ENCODE assay signal across 9 mouse cellular contexts in the genomic region with DNA sequence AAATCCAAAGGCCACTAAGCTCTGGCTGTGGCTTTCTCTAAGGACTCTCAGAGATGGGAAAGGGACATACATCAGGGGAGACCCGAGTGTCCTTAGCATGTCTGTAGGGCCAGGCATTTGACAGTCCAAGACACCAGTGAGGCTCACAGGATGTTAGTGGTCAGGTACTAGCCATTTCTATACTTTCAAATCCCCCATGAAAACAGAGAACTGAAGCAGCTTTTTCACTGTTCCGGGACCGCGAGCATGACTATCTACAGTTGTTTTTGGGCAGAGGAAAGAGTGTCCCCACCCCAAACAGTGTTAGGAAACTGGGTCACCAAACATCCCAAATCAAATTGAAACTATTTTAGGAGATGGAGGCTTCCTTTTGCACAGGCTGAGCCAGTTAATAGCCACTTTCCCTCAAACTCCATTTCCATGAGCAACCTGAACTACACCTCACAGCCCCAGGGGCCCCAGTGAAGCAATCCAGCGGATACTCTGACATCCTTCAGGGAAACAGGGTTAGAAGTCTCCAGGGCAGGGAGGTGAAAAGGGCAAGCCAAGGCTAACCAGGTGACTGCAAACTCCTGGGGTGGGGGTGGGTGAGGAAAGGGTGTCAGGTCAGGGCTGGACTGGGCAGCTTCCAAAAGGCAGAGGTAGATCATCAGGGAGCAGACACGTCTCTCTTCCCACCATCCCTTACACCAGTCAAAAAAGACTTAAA. TPM values are rescaled to one million over a fixed set of nuclear protein-coding genes. Genes with fewer than 3 reads are reported as not detected.
DNase-seq lines count a peak whose midpoint lies in the region; ATAC-seq and TF ChIP-seq lines count a peak whose summit lies in the region.
"Had no signal": no experiment of that assay in that cellular context is flagged by ENCODE, and none has a peak within 500 bp of the region (broad histone marks: within the 10 kb centered on the region; RNA-seq: fewer than 3 reads in every experiment).

No protein-coding gene starts in this region.

- ATAC-seq in frontal cortex, adult (ENCODE audit: low TSS enrichment) = 0 out of 2 replicates have a peak, but pooled peaks have one; percentile 24
- no peak for ATAC-seq in heart, embryonic 14.5 days (ENCODE audit: insufficient number of reproducible peaks, insufficient read depth, low FRiP score, low read depth)
- no peak for ATAC-seq in liver, postnatal 0 days

- H3K79me2 ChIP-seq in C2C12 (ENCODE audit: control insufficient read depth, insufficient read depth) = peaks cover 40% of the 10 kb centered on the region

- H3K4me3 ChIP-seq in C2C12 (ENCODE audit: insufficient read depth, poor library complexity, severe bottlenecking) = peak overlapping the region; percentile 60
- H3K4me3 ChIP-seq in heart, embryonic 14.5 days (ENCODE audit: control insufficient read depth in 1 of 2, insufficient read depth in 1 of 2, low read depth in 1 of 2, low read length in 2 of 2) = peak overlapping the region; percentile 58 to 62
- H3K4me3 ChIP-seq in liver, postnatal 0 days (ENCODE audit: low read depth, low read length) = peak overlapping the region; percentile 94

- peaks cover 7% of the 10 kb centered on the region for H3K36me3 ChIP-seq in C2C12 (ENCODE audit: control insufficient read depth, insufficient read depth)
- peaks cover 16% of the 10 kb centered on the region for H3K36me3 ChIP-seq in heart, embryonic 14.5 days (ENCODE audit: control insufficient read depth, insufficient read depth, low read length)
- H3K36me3 ChIP-seq in liver, postnatal 0 days (replicated peaks; ENCODE audit: insufficient read depth, low read length) = peaks cover 4% of the 10 kb centered on the region; the same call in 1 of the 2 replicates

- DNase-seq in frontal cortex, postnatal 14 days (ENCODE audit: low spot score in 2 of 2) = no peak
- DNase-seq in liver, postnatal 0 days = no peak
- no peak for DNase-seq in layer of hippocampus, postnatal 36 days
- DNase-seq in layer of hippocampus, adult 9-11 months = no peak
- no peak for DNase-seq in embryo, embryonic 11 days

- WGBS in heart, embryonic 14.5 days = 62% methylated on average over 6 of the region's 6 CpGs
- 51% methylated on average over 6 of the region's 6 CpGs for WGBS in liver, postnatal 0 days (ENCODE audit: insufficient replicate concordance)

- H3ac ChIP-seq in C2C12 (ENCODE audit: control insufficient read depth, insufficient read length, low read depth) = peak overlapping the region; percentile 37

- H3K4me2 ChIP-seq in heart, embryonic 14.5 days (ENCODE audit: low read length) = peak overlapping the region; percentile 89
- peak overlapping the region; percentile 100 for H3K4me2 ChIP-seq in liver, postnatal 0 days (ENCODE audit: low read depth, low read length)

- no peaks in the 10 kb centered on the region for H3K27me3 ChIP-seq in C2C12 (ENCODE audit: control insufficient read depth, insufficient read depth, insufficient read length)
- no peaks in the 10 kb centered on the region for H3K27me3 ChIP-seq in heart, embryonic 14.5 days (ENCODE audit: control insufficient read depth, insufficient read depth, low read length)
- no peaks in the 10 kb centered on the region for H3K27me3 ChIP-seq in liver, postnatal 0 days (ENCODE audit: insufficient read depth, low read length)

- H3K9ac ChIP-seq in heart, embryonic 14.5 days (ENCODE audit: low read length) = peak overlapping the region; percentile 80
- H3K9ac ChIP-seq in liver, postnatal 0 days (replicated peaks) = peak overlapping the region; percentile 79; the same call in 1 of the 2 replicates

- H3K27ac ChIP-seq in heart, embryonic 14.5 days (replicated peaks in 1 of 2; ENCODE audit: control insufficient read depth in 1 of 2, insufficient read depth in 1 of 2, low read depth in 2 of 2, low read length in 2 of 2) = no peak overlapping the region
- no peak overlapping the region for H3K27ac ChIP-seq in liver, postnatal 0 days (ENCODE audit: low read depth)

- TF ChIP-seq EP300 in liver, postnatal 0 days (IDR thresholded peaks at IDR 0.05; ENCODE audit: low read depth) = no peak

- peaks cover 7 to 17% of the 10 kb centered on the region in 2 experiments for H3K4me1 ChIP-seq in heart, embryonic 14.5 days (ENCODE audit: control insufficient read depth in 2 of 2, insufficient read depth in 2 of 2, low read length in 2 of 2)
- H3K4me1 ChIP-seq in liver, postnatal 0 days (ENCODE audit: insufficient read depth) = peaks cover 17% of the 10 kb centered on the region

- no peaks in the 10 kb centered on the region for H3K9me3 ChIP-seq in heart, embryonic 14.5 days (ENCODE audit: control insufficient read depth, low read length)
- H3K9me3 ChIP-seq in liver, postnatal 0 days (ENCODE audit: low read length) = no peaks in the 10 kb centered on the region

- no peak for TF ChIP-seq CTCF in C2C12 (IDR thresholded peaks at IDR 0.05; ENCODE audit: control insufficient read depth, insufficient read depth, insufficient read length)
- no peak for TF ChIP-seq CTCF in liver, postnatal 0 days (IDR thresholded peaks at IDR 0.05; ENCODE audit: low read depth)

- H3K79me3 ChIP-seq in C2C12 (ENCODE audit: low read depth) = peaks cover 9% of the 10 kb centered on the region

TF ChIP-seq in C2C12, 6 proteins besides CTCF, POLR2A, EP300 and RAD21:
- TF ChIP-seq CEBPB (IDR thresholded peaks at IDR 0.05; ENCODE audit: low read depth) = no peak
- no peak for TF ChIP-seq MYOG (IDR thresholded peaks at IDR 0.05; ENCODE audit: control insufficient read depth, extremely low read depth, insufficient read length)
- TF ChIP-seq USF1 (IDR thresholded peaks at IDR 0.05; ENCODE audit: low read depth) = no peak

RNA-seq across cellular contexts. Expression of gene Unc119b, which starts 1.3 kb away (rescaled TPM):
- 39.0 TPM for polyA plus RNA-seq in C2C12 (2012; fragmentation: generic; extraction: Trizol)
- 17.5 and 20.5 TPM in 2 replicates for polyA plus RNA-seq in heart, embryonic 14.5 days (2014; fragmentation: Nextera tagmentation; extraction: Ambion mirVana)
- 6.9 and 8.0 TPM in 2 replicates for polyA plus RNA-seq in liver, postnatal 0 days (2015; fragmentation: Nextera tagmentation; extraction: Ambion mirVana)
- 10 to 100 TPM; 31.5 TPM for total RNA-seq in layer of hippocampus, postnatal 36 days (2021)

RNA-seq across cellular contexts. Expression of gene Acads, which starts 14.4 kb away (rescaled TPM):
- polyA plus RNA-seq in C2C12 (2012; fragmentation: generic; extraction: Trizol) = 56.9 TPM
- 58.9 and 89.5 TPM in 2 replicates for polyA plus RNA-seq in heart, embryonic 14.5 days (2014; fragmentation: Nextera tagmentation; extraction: Ambion mirVana)
- 87.9 and 93.4 TPM in 2 replicates for polyA plus RNA-seq in liver, postnatal 0 days (2015; fragmentation: Nextera tagmentation; extraction: Ambion mirVana)
- 10 to 100 TPM in 1 of 2 experiments, 1 to 10 TPM in 1; 8.8 to 10.3 TPM for total RNA-seq in layer of hippocampus, postnatal 36 days (2021)

RNA-seq across cellular contexts. Expression of gene Mlec, which starts 24.5 kb away (rescaled TPM):
- 120 TPM for polyA plus RNA-seq in C2C12 (2012; fragmentation: generic; extraction: Trizol)
- polyA plus RNA-seq in heart, embryonic 14.5 days (2014; fragmentation: Nextera tagmentation; extraction: Ambion mirVana) = 53.6 and 57.8 TPM in 2 replicates
- 8.2 and 10.1 TPM in 2 replicates for polyA plus RNA-seq in liver, postnatal 0 days (2015; fragmentation: Nextera tagmentation; extraction: Ambion mirVana)
- 10 to 100 TPM; 92.7 to 96.4 TPM for total RNA-seq in layer of hippocampus, postnatal 36 days (2021)

RNA-seq across cellular contexts. Expression of gene Gm10401, which starts 35.4 kb away (rescaled TPM):
- 6.5 TPM for polyA plus RNA-seq in C2C12 (2012; fragmentation: generic; extraction: Trizol)
- 20.6 and 31.5 TPM in 2 replicates for polyA plus RNA-seq in heart, embryonic 14.5 days (2014; fragmentation: Nextera tagmentation; extraction: Ambion mirVana)
- polyA plus RNA-seq in liver, postnatal 0 days (2015; fragmentation: Nextera tagmentation; extraction: Ambion mirVana) = 6.0 and 6.6 TPM in 2 replicates
- not detected for total RNA-seq in layer of hippocampus, postnatal 36 days (2021)
- total RNA-seq: layer of hippocampus, adult 8-10 months had no signal
